Mouse (Mus musculus) intestine, embryonic 14.5 days (tissue): ENCODE measurements around the gene Ppp2ca. TPM values are rescaled to one million over a fixed set of nuclear protein-coding genes. Genes with fewer than 3 reads are reported as not detected.
A peak's percentile ranks its signal among the peaks of the same experiment; 100 is the strongest.
"Not testable (repeated sequence)": the region's sequence is repeated elsewhere in the genome, so short reads cannot be mapped to it uniquely, and the experiment has no call there.

ENCODE experiments used
- ATAC-seq: fragments of 200-750 bp; cut with Nextera tagmentation; replicated peaks from 2 replicates; pipeline ENCODE4 v1.8.0; 2017; ENCODE audit warnings: low read depth, moderate number of reproducible peaks, moderate TSS enrichment, moderate library complexity; ENCODE audit not compliant: low FRiP score, low TSS enrichment
- DNase-seq: peaks from one replicate; pipeline ENCODE4 v3.0.0-alpha.2; 2018; ENCODE audit warnings: low spot score
- H3K27ac ChIP-seq: fragments of 300-500 bp; sonication (generic); 2 replicates; pipeline ENCODE4 v1.5.1; 2014; ENCODE audit warnings: low read depth, mild to moderate bottlenecking, control low read depth
- H3K27me3 ChIP-seq: fragments of 300-500 bp; sonication (generic); replicated peaks from 2 replicates; pipeline ENCODE4 v1.6.1; 2014; ENCODE audit warnings: low read length, control low read depth; ENCODE audit not compliant: control insufficient read depth, insufficient read depth
- H3K36me3 ChIP-seq: fragments of 300-500 bp; sonication (generic); 2 replicates; pipeline ENCODE4 v1.6.1; 2014; ENCODE audit warnings: low read length, control low read depth; ENCODE audit not compliant: control insufficient read depth, insufficient read depth
- H3K4me1 ChIP-seq: fragments of 300-500 bp; sonication (generic); replicated peaks from 2 replicates; pipeline ENCODE4 v1.6.1; 2014; ENCODE audit warnings: low read length, control low read depth, mixed read lengths; ENCODE audit not compliant: control insufficient read depth, insufficient read depth
- H3K4me2 ChIP-seq: fragments of 300-500 bp; sonication (generic); 2 replicates; pipeline ENCODE4 v1.6.1; 2014; ENCODE audit warnings: low read length
- H3K4me3 ChIP-seq: fragments of 300-500 bp; sonication (generic); 2 replicates; pipeline ENCODE4 v1.5.1; 2014; ENCODE audit warnings: low read depth, low read length, control low read depth, mixed read lengths
- H3K9ac ChIP-seq: fragments of 300-500 bp; sonication (generic); 2 replicates; pipeline ENCODE4 v1.6.1; 2014; ENCODE audit warnings: mild to moderate bottlenecking, low read length
- H3K9me3 ChIP-seq: fragments of 300-500 bp; sonication (generic); 2 replicates; pipeline ENCODE4 v1.6.1; 2016; ENCODE audit warnings: low read length, control low read depth; ENCODE audit not compliant: control insufficient read depth
- WGBS: fragments of 180-500 bp; shearing (Covaris S2); extraction: QIAGEN DNeasy Blood & Tissue Kit; methylation state at CpG from one replicate; pipeline ENCODE4 v1.1.7; 2014; 5-methylcytosine and 5-hydroxymethylcytosine counted together
- polyA plus RNA-seq: library from polyadenylated mRNA; unstranded; fragments of >200 nt; fragmentation: Nextera tagmentation; extraction: Ambion mirVana; gene quantifications from 2 replicates; pipeline ENCODE4 v1.2.1, GENCODE M21; 2014

Gene Ppp2ca
- polyA plus RNA-seq, 1 experiment from 2014 or later, result 83.9 TPM

DNA sequence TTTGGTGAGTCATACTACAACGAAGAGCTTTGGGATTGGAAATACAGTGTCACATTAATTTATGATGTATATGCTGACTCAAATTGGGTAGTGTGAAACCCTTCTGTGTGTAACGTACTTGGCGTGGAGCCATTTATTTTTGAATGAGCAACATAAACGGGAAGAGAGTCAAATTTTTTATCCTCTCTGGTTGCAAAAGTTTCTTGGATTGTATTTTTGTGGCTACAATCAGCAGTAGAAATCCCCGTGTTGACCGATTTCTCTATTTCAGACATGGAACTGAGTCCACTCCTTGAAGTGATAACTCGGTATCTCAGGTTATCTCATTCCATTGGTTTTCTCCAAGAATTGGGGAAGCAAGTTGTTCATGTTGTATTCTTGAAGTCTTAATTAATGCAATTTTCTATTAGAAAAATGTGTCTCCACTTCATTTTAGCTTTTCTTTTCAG lies 1.3 kb downstream of the Ppp2ca start:
- DNase-seq (no peak), ATAC-seq (no peak)
- Histone ChIP-seq H3K27ac (peak overlapping the region; percentile 99), H3K4me3 (peak overlapping the region; percentile 55), H3K9me3 (no peaks in the 10 kb centered on the region), H3K36me3 (0 out of 2 replicates have a peak, but pooled peaks cover 4% of the 10 kb centered on the region), H3K4me1 (peaks cover 36% of the 10 kb centered on the region), H3K9ac (peak overlapping the region; percentile 99), H3K27me3 (no peaks in the 10 kb centered on the region), H3K4me2 (peak overlapping the region; percentile 81)
- 4% methylated on average over 7 of the region's 7 CpGs for WGBS

DNA sequence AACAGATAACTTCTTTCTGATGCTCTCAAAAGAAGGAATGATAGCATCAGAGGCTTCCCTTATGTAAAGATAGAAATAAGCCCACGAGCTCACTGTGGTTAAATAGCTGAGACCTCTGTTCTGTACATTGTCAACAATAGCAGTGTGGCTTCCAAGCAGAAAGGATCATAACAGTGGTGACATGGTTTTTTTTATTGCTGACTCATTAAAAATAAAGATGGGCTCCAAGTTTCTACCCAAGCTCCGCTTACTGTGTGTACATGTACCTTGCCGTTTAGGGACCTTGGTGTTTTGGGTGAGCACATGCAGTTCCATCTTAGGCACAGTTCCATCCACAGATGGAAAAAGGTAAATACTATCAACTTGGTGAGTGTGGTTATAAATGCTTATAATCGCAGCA lies 4.5 kb downstream of the Ppp2ca start:
- 0 out of 2 replicates have a peak, but pooled peaks cover 4% of the 10 kb centered on the region for H3K36me3 ChIP-seq
- ATAC-seq (no peak), DNase-seq (no peak)
- WGBS, result 79% methylated on average over 4 of the region's 4 CpGs
- H3K4me2 ChIP-seq, result no peak overlapping the region
- H3K9me3 ChIP-seq, result no peaks in the 10 kb centered on the region
- H3K27me3 ChIP-seq, result no peaks in the 10 kb centered on the region
- peaks cover 36% of the 10 kb centered on the region for H3K4me1 ChIP-seq
- H3K9ac ChIP-seq, result no peak overlapping the region
- H3K4me3 ChIP-seq, result no peak overlapping the region
- H3K27ac ChIP-seq, result no peak overlapping the region

DNA sequence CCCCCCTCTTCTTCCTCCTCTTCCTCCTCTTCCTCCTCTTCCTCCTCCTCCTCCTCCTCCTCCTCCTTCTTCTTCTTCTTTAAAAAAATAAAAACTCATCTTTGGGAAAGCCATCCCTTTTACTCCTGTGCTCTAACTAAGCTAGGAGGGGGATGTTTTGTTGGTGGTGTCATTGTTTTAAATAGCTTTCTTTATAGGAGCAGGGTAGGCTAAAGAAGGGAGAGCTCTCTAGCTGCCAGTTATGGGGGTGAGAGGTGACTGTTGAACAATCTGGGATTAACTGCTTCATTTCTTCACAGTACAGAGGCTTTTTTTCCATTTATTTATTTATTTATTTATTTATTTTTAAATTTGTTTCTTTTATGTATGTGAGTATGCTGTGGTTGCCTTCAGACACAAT lies 7.0 kb downstream of the Ppp2ca start:
- Histone ChIP-seq H3K4me3 (no peak overlapping the region), H3K36me3 (0 out of 2 replicates have a peak, but pooled peaks cover 4% of the 10 kb centered on the region), H3K9me3 (no peaks in the 10 kb centered on the region), H3K4me1 (peaks cover 27% of the 10 kb centered on the region), H3K4me2 (no peak overlapping the region), H3K9ac (no peak overlapping the region), H3K27ac (no peak overlapping the region), H3K27me3 (no peaks in the 10 kb centered on the region)
- ATAC-seq, result no peak
- no peak for DNase-seq

DNA sequence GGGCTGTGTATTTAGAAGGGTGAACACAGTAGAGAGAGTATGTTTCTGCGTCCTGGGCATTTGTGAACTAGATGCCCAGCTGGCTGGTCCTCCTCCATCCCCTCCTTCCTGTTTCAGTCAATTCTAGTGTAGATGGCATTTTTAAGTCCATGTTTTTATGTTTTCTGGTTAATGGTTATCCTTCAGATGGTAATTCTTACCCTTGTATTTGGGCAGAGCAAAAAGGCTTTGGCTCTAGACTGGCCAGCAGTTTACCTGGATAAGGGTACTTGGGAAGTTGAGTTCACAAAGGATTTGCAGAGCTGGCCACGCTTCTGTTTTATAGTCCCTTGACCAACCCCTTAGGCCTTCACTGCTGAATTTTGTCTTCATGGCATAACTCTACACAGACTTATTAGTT lies 7.6 kb downstream of the Ppp2ca start:
- Histone ChIP-seq H3K27ac (no peak overlapping the region), H3K4me1 (peaks cover 21% of the 10 kb centered on the region), H3K36me3 (0 out of 2 replicates have a peak, but pooled peaks cover 3% of the 10 kb centered on the region), H3K9ac (no peak overlapping the region), H3K4me2 (no peak overlapping the region), H3K9me3 (no peaks in the 10 kb centered on the region), H3K4me3 (no peak overlapping the region), H3K27me3 (no peaks in the 10 kb centered on the region)
- DNase-seq (no peak), ATAC-seq (no peak)
- WGBS, result 91% methylated on average over 2 of the region's 2 CpGs

DNA sequence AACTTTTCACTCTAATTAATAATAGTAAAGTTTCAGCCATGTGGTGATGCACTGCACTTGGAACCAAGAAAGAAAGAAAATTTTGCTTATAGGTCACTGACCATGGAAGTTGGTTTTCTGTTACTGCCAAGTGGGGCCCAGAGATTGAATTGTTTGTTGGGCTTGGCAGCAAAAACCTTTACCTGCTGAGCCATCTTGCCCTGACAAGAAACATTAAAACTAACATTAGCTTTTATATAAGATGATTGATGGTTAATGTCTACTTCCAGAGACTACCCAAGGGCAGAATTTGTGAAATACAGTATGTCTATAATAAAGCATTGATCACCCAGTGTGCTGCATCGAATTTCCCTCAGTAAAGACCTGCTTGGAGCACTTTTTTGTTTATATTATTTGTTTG lies 8.0 kb downstream of the Ppp2ca start:
- no peak overlapping the region for H3K4me3 ChIP-seq
- no peak overlapping the region for H3K4me2 ChIP-seq
- H3K36me3 ChIP-seq, result no peaks in the 10 kb centered on the region
- no peak overlapping the region for H3K9ac ChIP-seq
- no peaks in the 10 kb centered on the region for H3K27me3 ChIP-seq
- H3K27ac ChIP-seq, result no peak overlapping the region
- no peaks in the 10 kb centered on the region for H3K9me3 ChIP-seq
- no peak for ATAC-seq
- H3K4me1 ChIP-seq, result peaks cover 17% of the 10 kb centered on the region
- no peak for DNase-seq
- 86% methylated on average over 1 of the region's 1 CpGs for WGBS

DNA sequence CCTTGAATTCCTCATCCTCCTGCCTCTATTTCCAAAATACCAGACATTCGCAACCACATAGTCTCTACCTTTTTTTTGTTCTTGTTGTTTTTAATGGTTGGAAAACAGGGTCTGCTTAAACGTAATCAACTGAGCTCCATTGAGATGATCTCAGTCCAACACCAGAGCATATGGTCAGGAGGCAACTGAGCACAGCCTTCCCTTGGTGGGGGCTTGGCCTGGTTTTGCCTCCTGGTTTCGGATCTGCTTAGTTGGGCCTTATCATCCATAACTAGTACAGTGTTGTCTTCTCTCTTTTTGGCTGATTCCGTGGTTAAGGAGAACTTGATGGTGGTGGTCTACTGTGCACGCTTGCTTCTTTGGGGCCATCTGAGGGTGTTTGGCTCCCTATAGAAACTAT lies 10.3 kb downstream of the Ppp2ca start:
- Histone ChIP-seq H3K9ac (no peak overlapping the region), H3K4me2 (no peak overlapping the region), H3K9me3 (no peaks in the 10 kb centered on the region), H3K27me3 (no peaks in the 10 kb centered on the region), H3K4me3 (no peak overlapping the region), H3K27ac (no peak overlapping the region), H3K36me3 (peaks cover 9% of the 10 kb centered on the region), H3K4me1 (no peaks in the 10 kb centered on the region)
- ATAC-seq, result no peak
- 93% methylated on average over 5 of the region's 5 CpGs for WGBS
- DNase-seq, result no peak

DNA sequence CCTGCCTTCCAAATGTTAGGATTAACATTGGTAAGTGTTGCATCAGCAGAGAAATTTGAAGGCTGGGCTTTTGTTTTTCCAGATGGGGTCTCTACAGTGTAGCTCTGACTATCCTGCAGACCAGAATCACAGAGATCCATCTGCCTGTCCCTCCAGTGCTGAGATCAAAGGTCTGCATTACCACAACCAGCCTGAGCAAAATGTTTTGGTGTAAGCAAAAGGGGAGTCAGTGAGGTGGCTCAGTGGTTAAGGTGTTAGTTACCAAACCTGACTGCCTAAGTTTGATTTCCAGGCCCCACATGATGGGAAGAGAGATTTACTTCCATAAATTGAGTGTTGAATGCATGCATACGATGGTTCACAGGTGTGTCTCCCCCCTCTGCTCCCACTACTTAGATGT lies 10.9 kb downstream of the Ppp2ca start:
- Histone ChIP-seq H3K4me1 (no peaks in the 10 kb centered on the region), H3K4me2 (no peak overlapping the region), H3K36me3 (peaks cover 15% of the 10 kb centered on the region), H3K4me3 (no peak overlapping the region), H3K9me3 (no peaks in the 10 kb centered on the region), H3K27me3 (no peaks in the 10 kb centered on the region), H3K27ac (no peak overlapping the region), H3K9ac (no peak overlapping the region)
- WGBS, result 93% methylated on average over 1 of the region's 1 CpGs
- DNase-seq, result no peak
- ATAC-seq, result no peak

DNA sequence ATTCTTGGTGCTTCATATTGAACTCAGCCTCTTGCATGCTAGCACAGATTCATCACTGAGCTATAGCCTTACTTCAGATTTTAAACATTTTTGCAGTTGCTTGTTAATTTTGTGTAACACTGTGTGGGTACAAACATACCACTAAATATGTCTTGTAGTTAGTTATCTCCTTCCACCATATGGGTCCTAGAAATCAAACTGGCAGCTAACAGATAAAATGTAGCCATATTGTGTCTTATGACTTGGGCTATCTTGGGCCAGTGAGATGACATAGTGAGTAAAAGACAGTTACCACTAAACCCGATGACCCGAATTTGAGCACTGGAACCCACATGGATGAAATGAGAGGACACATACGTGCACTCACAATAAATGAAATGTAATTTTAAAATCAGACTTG lies 17.0 kb downstream of the Ppp2ca start:
- no peak for ATAC-seq
- H3K27me3 ChIP-seq, result no peaks in the 10 kb centered on the region
- whole genome bisulfite sequencing, result 93% methylated on average over 3 of the region's 3 CpGs
- no peaks in the 10 kb centered on the region for H3K9me3 ChIP-seq
- H3K4me1 ChIP-seq, result no peaks in the 10 kb centered on the region
- no peak overlapping the region for H3K9ac ChIP-seq
- H3K4me2 ChIP-seq, result no peak overlapping the region
- H3K4me3 ChIP-seq, result no peak overlapping the region
- DNase-seq, result no peak
- H3K36me3 ChIP-seq, result peaks cover 74% of the 10 kb centered on the region
- H3K27ac ChIP-seq, result no peak overlapping the region

DNA sequence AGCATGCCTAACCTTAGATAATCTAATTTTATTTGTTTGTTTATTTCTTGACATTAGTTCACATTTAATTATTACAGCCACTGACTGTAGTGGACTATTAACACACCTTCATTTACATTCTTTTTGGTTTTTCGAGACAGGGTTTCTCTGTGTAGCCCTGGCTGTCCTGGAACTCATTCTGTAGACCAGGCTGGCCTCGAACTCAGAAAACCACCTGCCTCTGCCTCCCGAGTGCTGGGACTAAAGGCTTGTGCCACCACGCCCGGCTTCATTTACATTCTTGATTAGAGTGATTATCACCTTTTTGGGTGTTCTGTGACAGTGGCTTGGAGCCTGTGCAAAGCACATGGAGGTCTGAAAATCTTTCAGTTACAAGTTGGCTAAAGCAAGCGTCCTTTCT lies 17.6 kb downstream of the Ppp2ca start:
- not testable (repeated sequence) for H3K4me1 ChIP-seq, ATAC-seq, H3K9ac ChIP-seq, H3K27ac ChIP-seq, H3K4me2 ChIP-seq, H3K27me3 ChIP-seq, H3K9me3 ChIP-seq, H3K4me3 ChIP-seq
- DNase-seq, result peak; percentile 6
- H3K36me3 ChIP-seq, result peaks cover 80% of the 10 kb centered on the region
- WGBS, result 95% methylated on average over 6 of the region's 6 CpGs
